Mouse (Mus musculus): Measurements from ENCODE around the gene Fbxo4.
A peak's percentile ranks its signal among the peaks of the same experiment; 100 is the strongest.

Fbxo4 gene

DNA sequence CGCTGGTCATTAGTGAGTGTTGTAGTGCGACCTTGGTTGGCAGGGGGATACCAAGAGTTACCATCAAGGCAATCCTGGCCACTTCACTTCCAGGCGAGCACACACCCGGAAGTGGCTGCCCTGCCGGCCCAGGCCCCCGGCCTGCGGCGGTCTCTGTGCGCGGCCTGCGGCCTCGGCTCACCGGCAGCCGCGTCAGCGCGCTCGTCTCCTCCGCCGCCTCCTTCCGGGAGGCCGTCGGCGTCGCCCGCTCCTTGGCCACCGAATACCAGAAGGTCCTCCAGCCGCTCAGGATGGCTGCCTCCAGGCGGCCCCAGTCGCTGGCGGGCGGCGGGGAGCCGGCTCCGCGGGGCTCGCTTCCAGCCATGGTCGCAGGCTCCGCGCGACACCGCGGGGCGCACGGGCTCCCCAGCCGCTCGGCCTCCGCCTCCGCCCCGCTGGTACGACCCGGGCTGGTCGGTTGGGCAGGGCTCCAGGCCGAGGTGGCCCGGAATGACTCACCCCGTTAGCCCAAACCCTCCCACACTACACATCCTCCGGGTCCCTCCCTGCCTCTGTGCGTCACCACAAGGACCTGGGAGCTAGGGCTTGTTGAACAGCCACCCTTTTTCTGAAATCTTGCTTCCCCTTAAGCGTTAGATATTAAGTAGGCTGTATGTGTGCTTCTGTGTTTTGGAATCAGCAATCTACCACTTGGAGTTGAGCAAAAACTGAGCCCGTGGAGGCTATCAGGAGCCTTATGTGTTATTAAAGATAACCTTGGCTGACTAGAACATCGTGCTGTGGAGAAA lies at the start of gene Fbxo4:
TSS of gene Fbxo4 (minus strand) at position 513 of the 788 bp plus-strand sequence.
- peak; percentile 86 to 90 for DNase-seq

DNA sequence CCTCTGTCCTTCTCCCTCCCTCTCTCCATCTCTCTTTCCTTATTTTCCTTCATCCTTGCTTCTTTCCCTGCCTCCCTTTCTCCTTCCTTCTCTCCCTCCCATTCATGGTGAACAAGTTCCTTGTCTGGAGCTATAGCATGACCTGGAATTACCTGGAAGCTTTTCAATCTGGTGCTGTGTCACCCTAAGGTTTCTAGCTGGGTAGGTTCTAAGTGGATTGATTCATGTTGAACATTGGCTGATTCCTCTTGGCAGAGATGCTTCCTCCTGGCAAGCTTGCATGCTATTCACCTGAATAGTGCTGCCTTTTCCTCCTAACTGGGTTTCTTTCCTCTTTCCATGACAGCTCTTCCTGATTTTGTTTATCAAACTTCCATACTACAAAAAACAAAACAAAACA lies 49.6 kb upstream of the Fbxo4 start:
- no peak for DNase-seq

DNA sequence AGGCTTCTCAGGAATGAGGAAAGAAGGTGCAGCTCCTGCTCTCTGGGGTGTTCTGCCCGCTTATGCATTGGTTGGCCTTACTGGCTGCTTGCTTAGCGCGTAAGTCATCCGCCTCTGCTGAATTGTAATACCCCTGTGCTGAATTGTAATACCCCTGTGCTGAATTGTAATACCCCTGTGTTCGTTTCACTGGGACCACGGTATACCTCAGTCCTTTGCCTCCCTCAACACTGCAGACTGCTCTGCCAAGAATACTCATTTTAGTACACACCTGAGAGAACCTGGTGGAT lies 49.0 kb upstream of the Fbxo4 start:
- no peak for DNase-seq

DNA sequence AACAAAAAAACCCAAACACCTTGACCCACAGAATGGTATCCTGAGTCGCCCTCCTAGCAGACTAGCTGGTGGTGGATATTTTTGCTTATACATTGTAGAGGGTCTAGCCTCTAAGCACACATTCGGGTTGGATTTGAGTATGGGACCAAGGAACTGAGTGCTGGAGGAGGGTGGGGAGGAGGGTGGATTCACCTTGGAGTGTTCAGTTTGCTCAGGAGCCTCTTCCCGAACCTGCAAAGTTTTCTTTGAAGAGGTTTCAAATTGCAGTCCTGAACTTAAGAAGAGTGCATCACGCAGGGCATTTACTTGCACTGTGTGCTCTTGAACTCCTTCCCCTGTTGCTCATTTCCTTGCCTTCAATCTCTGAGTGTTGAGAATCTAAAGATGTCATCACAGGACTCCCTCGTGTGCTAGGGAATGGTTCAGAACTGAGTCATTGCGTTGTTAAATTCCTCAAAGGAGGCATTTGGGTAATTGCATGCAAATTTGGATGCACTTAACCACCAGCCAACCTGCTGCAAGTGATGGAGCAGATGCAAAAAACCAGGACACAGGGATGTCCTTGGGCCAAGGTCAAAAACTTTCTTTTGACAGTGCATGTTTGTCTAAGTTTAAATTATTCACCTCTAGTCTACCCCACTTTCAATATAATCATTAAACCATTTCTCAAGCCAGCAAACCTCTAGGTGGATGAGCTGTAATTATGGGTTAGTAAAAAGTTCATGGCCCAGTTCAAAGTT lies 48.5 kb upstream of the Fbxo4 start:
- DNase-seq: no peak

DNA sequence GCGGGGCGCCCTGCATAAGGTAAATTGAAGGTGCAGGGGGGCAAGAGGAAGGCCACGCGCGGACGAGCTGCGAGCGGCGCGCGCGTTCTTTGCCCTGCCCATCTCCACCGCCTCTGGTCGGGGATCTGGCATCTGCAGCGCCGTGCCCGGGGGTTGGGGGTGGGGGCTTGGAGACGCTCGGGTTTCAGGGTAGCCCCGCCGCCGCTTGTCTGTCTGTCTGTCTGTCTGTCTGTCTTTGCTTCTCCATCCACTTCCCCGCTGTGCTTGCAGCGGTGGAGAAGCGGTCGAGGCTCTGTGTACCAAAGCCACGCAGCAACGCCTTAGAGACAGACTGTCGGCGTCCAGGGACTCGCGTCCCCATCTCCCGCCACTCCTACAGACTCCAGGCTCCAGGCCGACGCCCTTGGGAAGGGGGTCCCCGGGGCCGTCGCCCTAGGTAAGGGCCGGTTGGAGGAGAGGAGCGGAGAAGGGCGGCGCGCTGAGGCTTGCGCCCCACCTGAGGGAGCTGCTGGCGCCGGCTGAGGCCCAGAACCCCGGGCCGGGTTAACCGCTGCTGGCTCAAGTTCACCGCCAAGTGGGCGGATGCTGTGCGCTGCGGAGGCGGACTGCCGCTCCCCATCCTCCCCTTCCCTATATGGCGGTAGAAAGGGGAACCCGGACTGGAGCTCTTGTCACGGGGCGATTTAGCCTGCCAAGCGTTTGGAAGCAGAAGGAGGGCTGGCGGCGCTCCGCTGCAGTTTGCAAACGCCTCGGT lies 47.6 kb upstream of the Fbxo4 start:
- peak; percentile 81 to 82 for DNase-seq

DNA sequence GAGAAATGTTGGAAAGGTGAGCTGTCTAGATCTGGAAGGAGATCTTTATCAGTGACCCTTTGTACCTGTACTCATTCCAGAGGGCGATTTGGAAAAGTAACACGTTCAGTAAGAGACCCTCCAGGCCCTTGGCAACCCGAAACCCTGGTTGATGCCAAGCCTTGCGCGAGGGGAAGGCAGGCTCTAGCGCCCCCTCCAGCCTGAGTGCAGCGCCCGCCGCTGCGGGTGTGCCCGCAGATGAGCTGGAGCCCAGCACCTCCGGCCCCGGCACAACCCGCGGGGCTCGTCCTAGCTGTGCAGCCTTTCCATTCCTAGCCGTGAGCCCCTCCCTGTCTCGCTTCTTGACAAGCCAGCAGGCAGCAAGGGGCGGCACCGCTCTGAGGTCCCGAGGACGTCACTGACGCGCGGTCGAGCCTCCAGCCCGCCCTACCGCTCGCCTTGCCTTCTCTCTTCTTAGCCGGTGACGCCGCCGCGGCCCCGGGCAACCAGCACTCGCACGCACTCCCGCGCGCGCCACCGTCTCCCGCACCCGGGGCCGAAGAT lies 46.9 kb upstream of the Fbxo4 start, which contains the start of gene Oxct1:
TSS of gene Oxct1 (plus strand) at position 153 of the 543 bp plus-strand sequence.
- DNase-seq: peak; percentile 81 to 82

DNA sequence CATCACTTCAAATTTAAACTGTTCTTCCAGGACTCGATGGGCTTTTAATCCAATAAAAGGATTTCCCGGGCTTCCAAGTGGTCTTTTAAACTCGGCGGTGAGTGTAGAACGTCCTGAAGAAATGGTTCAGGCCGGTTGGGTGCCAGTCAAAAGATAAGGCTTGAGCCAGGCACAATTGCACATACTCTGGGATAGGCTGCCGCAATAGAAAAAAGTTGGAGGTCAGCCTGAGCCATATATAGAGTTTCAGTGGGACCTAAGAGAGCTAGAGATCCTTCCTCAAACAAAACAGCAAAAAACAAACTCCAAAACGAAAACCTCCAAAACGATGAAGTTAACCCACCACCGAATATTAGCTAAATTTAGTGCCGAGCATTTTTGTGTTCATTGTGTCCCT lies 46.1 kb upstream of the Fbxo4 start:
- DNase-seq: no peak

DNA sequence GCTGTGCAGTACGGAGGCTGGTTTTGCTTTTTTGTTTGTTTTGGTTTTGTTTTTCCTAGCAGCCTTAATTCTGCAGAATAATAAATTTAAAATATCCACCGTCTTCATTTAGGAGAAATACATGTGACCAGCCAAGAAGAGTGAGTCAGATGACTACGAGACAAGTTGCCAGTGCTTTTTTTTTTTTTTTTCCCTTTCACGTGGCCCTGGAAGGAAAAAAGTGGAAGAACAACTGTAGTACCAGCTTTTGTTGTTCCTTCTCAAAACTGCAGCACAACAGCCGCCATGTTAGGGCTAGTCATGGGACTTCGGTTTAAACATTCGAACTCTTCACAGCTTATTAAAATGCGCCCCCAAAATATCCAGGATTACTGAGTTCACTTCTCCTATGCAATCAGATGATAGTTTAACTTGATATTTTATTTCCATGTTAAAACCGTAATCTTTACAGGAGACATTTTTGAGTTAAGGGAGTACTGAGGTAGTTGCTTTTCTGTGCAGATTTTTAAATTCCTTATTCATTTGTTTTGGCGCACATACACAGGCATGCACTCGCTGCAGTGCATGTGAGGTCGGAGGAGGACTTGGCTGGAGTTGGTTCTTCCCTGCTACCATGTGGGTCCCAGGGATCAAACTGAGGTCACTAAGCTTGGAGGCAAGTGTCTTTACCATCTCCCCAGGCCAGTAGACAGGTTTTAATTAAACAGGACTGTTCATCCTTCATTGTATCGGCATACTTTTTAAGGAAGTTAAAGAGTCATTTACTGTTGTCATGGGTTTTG lies 45.5 kb upstream of the Fbxo4 start:
- DNase-seq: no peak

DNA sequence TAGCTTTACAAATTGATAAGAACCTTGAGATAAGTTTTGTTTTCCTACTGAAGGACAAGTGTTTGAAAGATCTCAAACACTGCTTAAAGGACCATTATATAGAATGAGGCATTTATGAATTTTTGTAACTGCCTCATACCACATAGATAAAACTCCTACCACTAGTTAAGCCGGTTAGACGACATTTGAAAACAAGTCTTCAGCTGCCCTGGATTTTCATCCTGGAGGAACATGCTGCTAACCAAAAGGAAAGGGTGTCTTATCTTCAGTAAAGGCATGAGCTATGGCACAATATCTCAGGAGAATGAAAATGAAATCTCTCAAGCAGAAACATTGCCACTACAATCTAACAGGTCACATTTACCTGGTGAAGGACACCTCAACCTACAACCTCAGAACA lies 44.4 kb upstream of the Fbxo4 start:
- DNase-seq: no peak

DNA sequence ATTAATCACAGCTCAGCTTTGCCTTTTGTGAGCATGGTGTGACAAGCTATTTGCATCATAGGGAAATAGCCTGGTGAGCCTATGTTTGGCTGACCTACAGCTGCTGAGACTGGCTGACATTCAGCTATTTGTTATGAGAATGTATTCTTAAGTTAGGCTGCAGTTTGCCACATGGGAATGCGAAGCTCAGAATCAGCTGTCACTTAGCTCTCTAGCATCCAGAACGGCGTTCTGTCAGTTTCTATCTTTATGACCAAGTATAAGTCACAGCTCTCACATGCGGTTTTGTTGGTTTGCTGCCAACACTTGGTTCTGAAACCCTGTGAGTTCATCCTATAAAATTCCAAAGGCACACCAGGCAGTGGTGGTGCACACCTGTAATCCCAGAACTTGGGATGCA lies 41.3 kb upstream of the Fbxo4 start:
- no peak for DNase-seq

DNA sequence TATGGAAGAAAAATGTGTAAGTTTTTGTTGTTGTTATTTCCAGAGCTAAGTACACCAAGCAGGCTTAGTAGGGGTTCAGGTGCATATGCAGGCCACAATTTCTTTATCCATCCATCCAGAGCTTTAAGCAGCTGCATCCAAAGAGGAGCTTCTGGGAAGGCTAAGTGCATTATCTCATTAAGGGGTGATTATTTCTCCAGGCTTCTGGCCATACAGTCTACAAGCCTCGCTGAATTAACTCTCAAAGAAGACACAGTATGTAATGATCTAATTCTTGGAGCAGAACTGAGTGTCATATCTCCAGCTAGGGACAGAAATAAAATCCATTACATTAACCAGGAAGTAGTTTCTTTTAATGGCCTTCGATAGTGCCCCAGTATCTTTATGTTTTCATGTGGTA lies 34.5 kb upstream of the Fbxo4 start:
- no peak for DNase-seq

DNA sequence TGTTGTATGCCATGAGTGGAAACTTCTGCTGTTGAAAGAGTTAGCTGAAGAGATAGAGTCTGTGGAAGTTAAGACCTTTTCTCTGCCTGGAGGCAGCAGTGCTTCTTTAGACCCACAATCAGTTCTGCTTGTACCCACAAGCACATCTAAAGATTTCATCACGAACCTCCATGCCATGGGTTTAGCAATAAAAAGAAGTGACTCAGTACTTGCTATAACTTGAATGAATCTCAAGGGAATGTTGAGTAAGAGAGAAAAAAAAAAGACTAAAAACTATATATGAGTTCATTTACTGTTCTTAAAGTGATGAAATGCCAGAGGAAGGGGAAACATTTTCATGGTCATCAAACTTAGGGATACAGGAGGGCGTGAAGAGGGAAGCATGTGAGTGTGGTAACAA lies 21.2 kb upstream of the Fbxo4 start:
- no peak for DNase-seq

DNA sequence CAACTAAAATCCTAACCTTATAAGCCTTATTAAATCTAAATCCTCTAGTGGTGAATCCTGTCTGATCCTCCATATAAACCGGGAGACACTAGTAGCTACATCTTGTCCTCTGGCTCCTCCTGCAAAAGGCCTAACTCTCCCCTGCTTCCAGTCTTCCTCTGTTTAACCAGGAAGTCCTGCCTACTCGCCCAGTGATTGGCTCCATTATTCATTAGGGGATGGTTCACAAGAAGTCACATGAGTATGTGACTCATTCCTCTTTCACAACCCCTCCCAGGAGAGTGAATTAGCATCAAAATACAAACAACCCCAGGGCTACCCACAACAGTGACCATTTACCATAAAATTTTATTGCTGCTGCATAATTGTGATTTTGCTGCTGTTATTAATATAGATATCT lies 19.8 kb upstream of the Fbxo4 start:
- DNase-seq: no peak

DNA sequence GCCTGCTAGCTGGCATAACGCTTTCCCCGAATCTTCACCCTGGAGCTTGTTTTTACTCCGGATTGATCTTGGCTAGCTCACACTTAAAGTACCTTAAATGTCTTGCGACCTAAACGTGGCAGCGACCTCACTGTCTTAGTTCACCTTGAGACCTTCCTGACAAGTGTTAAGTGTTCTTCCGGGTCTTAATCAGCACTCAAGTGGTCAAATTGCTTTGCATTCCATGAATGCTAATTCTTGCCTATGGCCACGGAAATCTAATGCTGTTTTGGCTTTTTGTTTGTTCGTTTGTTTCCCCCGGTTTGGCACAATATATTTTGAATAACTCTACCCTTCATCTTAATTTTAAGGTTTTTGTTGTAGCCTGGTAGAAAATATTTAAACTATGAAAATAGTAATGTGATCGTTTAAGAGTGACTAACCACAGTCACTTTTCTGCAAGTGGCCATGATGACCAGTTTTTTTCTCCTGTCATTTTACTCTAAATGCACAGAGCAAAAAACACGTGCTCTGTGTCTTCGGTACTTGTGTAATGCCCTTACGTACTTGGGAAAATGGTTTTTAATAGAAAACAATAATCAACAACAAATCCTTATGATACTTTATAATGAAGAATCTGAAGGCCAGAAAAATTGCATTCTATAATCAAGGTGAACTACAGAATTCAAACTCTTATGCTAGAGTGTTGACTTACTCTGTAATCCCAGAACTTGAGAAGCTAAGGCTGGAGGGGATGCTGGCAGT lies 17.1 kb upstream of the Fbxo4 start:
- DNase-seq: no peak

DNA sequence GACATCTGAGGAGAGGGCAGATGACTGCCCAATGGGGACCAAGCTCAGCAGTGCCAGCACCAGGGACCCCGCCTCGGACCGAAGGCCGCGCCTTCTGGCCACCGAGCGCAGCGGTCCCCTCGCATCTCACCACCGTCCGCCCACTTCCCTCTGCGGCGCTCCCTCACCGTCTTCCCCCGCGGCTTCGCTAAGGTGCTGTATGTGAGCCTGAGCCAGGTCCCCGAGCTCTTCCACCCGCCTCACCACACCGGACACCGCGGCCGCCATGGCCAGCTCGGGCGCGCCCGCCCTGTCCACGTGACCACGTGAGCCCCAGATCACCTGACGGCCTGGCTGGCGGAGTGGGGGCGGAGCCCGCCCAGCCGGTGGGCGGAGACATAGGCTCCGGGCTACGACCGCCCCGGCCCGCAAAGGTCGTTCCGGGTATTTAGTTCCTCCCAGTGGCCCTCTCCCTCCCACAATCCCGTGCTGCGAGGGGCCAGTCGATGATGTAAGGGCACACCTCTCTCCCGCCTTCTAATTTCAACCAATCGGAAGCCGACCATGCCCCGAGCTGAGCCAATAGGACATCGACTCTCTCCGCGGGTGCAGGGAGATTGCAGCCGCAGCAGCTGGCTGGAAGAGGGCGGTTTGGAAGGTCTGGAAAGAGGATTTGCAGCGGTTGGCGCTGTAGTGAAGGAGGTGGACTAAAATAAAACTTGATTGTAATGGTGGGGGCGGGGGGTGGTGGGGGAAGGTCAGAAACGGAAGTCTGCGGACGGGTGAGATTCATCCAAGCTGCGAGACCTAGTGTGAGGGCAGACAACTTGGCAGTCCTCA lies 16.3 kb upstream of the Fbxo4 start, which contains the start of gene AW549877:
TSS of gene AW549877 (minus strand) at position 297 of the 819 bp plus-strand sequence.
- peak; percentile 99 for DNase-seq

DNA sequence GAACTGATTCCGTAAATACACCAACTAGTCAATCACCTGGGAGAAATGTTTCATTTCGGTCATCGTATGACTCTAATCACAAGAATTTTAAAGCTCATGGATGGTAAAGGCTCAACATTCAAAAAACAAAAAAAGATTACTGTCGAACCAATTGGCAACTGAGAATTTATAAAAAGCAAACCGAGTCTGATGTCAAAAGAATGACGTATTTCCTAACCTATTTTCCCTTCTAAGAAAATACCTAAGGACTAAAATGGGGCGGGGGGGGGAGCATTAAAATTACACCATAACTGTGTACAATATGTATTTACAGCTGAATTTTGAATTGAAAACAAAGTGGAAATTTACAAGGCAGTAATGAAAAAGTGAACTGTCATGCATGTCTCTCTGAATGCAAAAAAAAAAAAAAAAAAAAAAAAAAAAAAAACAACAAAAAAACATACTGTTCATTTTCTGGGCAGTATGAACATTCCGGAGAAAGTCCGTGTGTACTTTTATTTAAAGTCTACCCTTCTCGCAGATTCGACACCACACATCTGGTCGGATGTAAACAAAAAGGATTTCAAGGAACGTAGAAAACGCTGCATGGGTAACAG lies 15.6 kb upstream of the Fbxo4 start:
- no peak for DNase-seq

DNA sequence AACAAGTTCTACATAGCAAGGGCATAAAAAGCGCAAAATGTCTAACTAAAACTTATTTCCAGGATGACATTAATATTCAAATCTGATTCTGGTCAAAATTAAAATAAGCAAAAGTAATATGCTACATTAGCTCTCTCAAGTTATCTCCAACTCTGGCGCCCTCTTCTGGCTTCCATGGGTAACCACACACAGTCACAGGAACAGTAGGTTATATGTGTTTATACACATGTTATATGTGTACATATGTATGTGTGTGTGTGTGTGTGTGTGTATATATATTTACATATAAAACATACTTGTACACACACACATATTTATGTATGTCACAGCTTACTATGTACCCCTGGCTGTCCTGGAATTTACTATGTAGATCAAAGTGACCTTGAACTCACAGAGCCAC lies 8.6 kb upstream of the Fbxo4 start:
- peak; percentile 74 to 79 for DNase-seq

DNA sequence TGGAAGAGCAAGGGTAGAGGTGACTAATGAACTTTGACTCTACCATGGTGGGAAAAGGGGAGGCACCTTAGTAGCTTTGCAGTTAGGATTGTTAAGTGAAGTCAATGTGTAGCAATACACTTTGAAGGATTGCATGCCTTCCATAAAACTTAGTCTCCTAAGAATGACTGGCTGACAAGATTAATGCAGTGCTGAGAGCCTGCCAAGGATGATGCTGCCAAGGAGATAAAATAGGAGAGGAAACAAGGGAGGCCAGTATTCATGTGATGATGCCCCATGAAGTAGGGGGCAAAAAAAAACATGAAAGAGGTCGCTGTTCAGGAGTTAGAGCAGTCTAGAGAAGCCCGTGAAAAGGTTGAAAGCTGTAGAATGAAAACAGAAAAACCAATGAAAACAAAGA lies 5.5 kb upstream of the Fbxo4 start:
- no peak for DNase-seq

DNA sequence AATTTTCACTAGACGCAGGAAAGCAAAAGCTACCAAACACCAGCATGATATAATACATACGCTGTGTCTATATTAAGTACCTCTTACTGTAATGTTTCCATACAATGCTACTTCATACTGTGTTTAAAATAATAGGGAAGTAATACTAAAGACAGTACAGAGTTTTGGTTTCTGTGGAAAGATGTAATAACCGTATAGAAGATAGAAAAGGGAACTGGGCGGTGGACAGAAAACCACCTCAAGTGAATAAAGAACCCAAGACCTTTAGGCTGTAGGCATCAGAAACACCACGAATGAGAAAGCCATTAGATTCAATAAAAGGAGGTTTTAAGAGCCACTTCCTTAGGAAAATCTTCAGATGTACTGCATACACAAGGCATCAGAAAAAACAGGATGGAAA lies 3.4 kb upstream of the Fbxo4 start:
- peak; percentile 28 to 37 for DNase-seq

DNA sequence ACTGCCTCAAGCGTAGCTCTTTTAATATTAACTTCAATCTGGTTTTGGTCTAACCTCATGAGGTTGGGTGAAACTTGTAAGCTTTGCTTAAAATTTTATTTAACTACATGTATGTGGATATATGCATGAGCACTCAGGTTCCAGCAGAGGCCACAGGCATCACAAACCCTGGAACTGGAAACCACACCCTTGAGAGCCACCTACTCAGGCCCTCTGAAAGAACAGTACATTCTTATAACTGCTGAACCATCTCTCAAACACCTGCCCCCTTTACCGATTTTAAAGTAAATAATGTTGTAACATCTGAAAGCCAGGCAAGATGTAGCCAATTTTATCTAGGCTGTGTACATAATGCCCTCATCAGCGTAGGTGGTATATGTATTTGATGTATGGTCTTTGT lies 498 bp upstream of the Fbxo4 start:
- DNase-seq: peak; percentile 43 to 48

DNA sequence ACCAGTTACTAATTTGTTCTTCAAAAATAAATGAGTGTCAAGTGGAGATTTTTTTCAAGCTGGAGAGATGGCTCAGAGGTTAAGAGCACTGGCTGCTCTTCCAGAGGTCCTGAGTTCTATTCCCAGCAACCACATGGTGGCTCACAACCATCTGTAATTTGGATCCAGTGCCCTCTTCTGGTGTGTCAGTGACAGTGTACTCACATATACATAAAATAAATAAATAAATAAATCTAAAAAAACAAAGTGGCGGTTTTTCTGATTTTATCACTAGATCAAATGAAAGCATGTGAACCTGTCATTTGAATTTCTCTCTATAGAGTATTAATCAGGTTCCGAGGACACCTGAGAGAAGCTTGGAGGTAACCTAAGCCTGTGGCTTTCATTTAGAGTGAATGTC lies 1.1 kb downstream of the Fbxo4 start:
- peak in 1 of 2 experiments; percentile 17 for DNase-seq

Data from B cell, adult 2 months (primary cell).